Mouse (Mus musculus) heart, postnatal 0 days (tissue): ENCODE data around the gene Smyd3.

Source experiments
- CTCF ChIP-seq: IDR thresholded peaks from 2 replicates; pipeline ENCODE4 v1.5.1; 2016; ENCODE audit warnings: antibody characterized with exemption, control low read depth, low read depth
- EP300 ChIP-seq: IDR thresholded peaks from 2 replicates; pipeline ENCODE4 v1.6.1; 2016; ENCODE audit warnings: antibody characterized with exemption, low read depth

GRCm38 (mm10) chr1:179511895-179512294, 5.9 kb downstream of the Smyd3 start:
- TF ChIP-seq CTCF (no peak), EP300 (no peak)
